Mouse (Mus musculus): ENCODE data around the gene Bcl2.

GRCm38 (mm10) chr1:106497999-106498398 is 216.1 kb downstream of the Bcl2 start:
- TF ChIP-seq CTCF (IDR thresholded peaks at IDR 0.05; ENCODE audit: borderline replicate concordance, control insufficient read depth, extremely low read depth, insufficient read depth, low read length, poor library complexity) (no peak), POLR2A (IDR thresholded peaks at IDR 0.05; ENCODE audit: control insufficient read depth, extremely low read depth, insufficient read depth, low read length, poor library complexity) (no peak)

Data from thymus, adult 2 months (tissue).